Mouse (Mus musculus) hindbrain, embryonic 16.5 days (tissue): ENCODE results near the gene Guk1. TPM values are rescaled to one million over a fixed set of nuclear protein-coding genes. Genes with fewer than 3 reads are reported as not detected.

Experiments used
- polyA plus RNA-seq: library from polyadenylated mRNA; unstranded; fragments of >200 nt; fragmentation: Nextera tagmentation; extraction: Ambion mirVana; gene quantifications from 2 replicates; pipeline ENCODE4 v1.2.1, GENCODE M21; 2015

The Guk1 gene
- polyA plus RNA-seq, 1 experiment from 2014 or later = 294 TPM

Other genes starting within 250 kb of the Guk1 start
- gene Hist3h2ba, start 243.3 kb downstream of the Guk1 start, polyA plus RNA-seq = 249 and 250 TPM in 2 replicates
- gene Hist3h2a, start 237.5 kb downstream of the Guk1 start, polyA plus RNA-seq = 85.3 and 89.6 TPM in 2 replicates
- gene Trim17, start 237.5 kb downstream of the Guk1 start, polyA plus RNA-seq = 1.1 and 1.8 TPM in 2 replicates
- gene Trim11, start 214.1 kb downstream of the Guk1 start, polyA plus RNA-seq = 20.7 and 21.4 TPM in 2 replicates
- 0.48 and 0.71 TPM in 2 replicates for gene Obscn, start 55.8 kb downstream of the Guk1 start, polyA plus RNA-seq
- 7.3 and 7.8 TPM in 2 replicates for gene Iba57, start 28.5 kb downstream of the Guk1 start, polyA plus RNA-seq
- gene Gjc2, start 9.0 kb downstream of the Guk1 start, polyA plus RNA-seq = 0.20 and 0.22 TPM in 2 replicates
- 92.1 and 95.9 TPM in 2 replicates for gene Mrpl55, start 10.3 kb upstream of the Guk1 start, polyA plus RNA-seq
- gene 2310033P09Rik, start 16.1 kb upstream of the Guk1 start, polyA plus RNA-seq = 26.8 and 27.6 TPM in 2 replicates
- 684 and 686 TPM in 2 replicates for gene Arf1, start 36.1 kb upstream of the Guk1 start, polyA plus RNA-seq
- 0.45 and 0.77 TPM in 2 replicates for gene Wnt3a, start 98.5 kb upstream of the Guk1 start, polyA plus RNA-seq
- gene Wnt9a, start 114.7 kb upstream of the Guk1 start, polyA plus RNA-seq = 3.1 and 3.5 TPM in 2 replicates
- gene Prss38, start 183.4 kb upstream of the Guk1 start, polyA plus RNA-seq = not detected in 2 replicates